Mouse (Mus musculus): ENCODE measurements at regions not wholly inside any gene's neighbourhood (a gene's known extent, or its start where the extent isn't known, plus 50 kb on each side); places are given as distances from the start of the nearest gene placed in this dataset.

DNA sequence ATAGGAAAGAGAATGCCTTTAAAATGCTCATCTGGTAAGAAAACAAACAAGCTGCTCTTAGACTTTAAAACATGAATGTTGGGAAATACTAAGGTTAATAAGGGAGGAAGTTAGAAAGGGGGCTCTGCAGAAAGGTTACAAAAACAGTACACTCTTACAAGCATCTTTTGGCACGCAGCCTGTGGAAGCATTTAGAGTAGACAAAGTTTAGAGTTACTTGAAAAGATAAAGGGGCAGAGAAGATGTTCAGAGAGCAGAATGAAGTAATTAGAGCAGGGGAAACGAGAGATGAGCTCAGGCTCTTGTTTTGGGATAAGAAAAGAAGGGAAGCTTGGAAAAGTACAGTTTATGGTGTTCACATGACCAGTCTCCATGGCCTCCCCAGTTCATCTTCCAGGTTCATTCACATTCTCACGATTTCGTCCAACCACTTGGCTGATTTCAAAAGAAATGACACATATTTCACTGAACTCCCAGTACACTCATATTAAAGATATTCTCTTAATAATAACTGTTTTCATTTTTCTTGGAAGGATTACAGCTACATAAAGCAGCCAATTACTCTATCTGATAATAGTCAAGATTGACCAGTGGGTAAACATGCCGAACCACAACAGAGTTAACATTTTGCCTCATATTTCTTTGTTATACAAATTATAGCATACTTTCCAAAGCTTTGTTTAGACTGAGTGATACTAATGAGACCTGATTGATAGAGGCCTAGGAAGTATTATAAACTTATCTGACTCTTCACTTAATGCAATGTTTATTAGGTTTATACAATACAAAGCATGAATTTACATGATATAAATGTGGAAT is 1404.2 kb upstream of the Zeb2 start:
- H3K4me1 ChIP-seq (ENCODE audit: control insufficient read depth, insufficient read depth, low read length): no peaks in the 10 kb centered on the region

DNA sequence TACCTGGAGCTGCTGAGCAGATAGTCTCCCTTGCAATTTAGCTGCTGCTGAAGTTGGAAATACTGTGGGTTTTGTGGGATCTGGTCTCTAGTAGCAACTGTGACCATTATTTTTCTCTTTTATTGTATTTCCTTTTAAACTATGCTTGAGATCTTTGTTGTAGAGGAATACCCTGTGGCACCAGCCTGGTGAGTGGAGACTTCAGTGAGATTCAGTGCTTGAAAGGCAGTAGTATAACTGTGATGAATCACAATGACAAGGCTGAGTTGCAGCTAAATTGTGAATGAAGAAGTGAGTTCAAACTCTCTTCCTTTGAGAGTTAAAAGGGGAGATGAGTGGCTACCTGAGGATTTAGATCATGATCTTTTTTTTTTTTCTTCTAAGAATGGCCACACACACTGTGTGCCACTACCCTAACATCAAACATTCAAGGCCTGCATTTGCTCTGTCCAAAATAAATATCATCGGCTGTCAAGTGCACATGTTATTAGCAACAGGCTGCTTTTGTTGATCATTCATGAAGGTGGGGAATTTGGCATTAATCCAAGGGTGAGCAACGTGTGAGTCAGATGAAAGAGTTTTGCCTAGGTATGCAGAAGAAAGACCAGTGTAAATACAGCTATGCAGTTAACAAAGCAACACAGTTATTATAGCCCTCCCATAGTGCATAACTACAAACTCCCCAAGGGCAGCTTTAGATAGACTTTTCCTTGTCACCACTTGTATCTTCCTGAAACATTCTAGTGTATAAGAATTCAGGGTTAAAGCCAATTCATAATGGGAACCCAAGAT is 1395.2 kb upstream of the Zeb2 start:
- no peak overlapping the region for H3K4me2 ChIP-seq (replicated peaks; ENCODE audit: low read depth, low read length, severe bottlenecking)
- no peaks in the 10 kb centered on the region for H3K36me3 ChIP-seq (ENCODE audit: control insufficient read depth, insufficient read depth, low read length)
- no peak overlapping the region for H3K4me3 ChIP-seq (replicated peaks; ENCODE audit: low read length)
- H3K27me3 ChIP-seq (ENCODE audit: control insufficient read depth, insufficient read depth, low read length): no peaks in the 10 kb centered on the region
- H3K27ac ChIP-seq (replicated peaks; ENCODE audit: low read depth, low read length): no peak overlapping the region
- no peak for TF ChIP-seq POLR2A (IDR thresholded peaks at IDR 0.05; ENCODE audit: borderline replicate concordance, extremely low read depth, insufficient read depth, insufficient read length)
- ATAC-seq (ENCODE audit: low FRiP score, low read depth) (no peak), DNase-seq (ENCODE audit: low spot score) (no peak)
- 35% methylated on average over 2 of the region's 2 CpGs for WGBS
- no peaks in the 10 kb centered on the region for H3K9me3 ChIP-seq (ENCODE audit: control insufficient read depth, low read length)
- H3K9ac ChIP-seq (ENCODE audit: low read depth, low read length, severe bottlenecking): no peak overlapping the region
- no peaks in the 10 kb centered on the region for H3K4me1 ChIP-seq (ENCODE audit: control insufficient read depth, insufficient read depth, low read length)

More for the DNA sequence above, 1404.2 kb upstream of the Zeb2 start:
- TF ChIP-seq POLR2A (IDR thresholded peaks at IDR 0.05; ENCODE audit: borderline replicate concordance, extremely low read depth, insufficient read depth, insufficient read length): no peak
- Histone ChIP-seq H3K4me3 (replicated peaks; ENCODE audit: low read length) (no peak overlapping the region), H3K27ac (replicated peaks; ENCODE audit: low read depth, low read length) (no peak overlapping the region), H3K9me3 (ENCODE audit: control insufficient read depth, low read length) (no peaks in the 10 kb centered on the region), H3K27me3 (ENCODE audit: control insufficient read depth, insufficient read depth, low read length) (no peaks in the 10 kb centered on the region), H3K36me3 (ENCODE audit: control insufficient read depth, insufficient read depth, low read length) (no peaks in the 10 kb centered on the region), H3K4me2 (replicated peaks; ENCODE audit: low read depth, low read length, severe bottlenecking) (no peak overlapping the region), H3K9ac (ENCODE audit: low read depth, low read length, severe bottlenecking) (no peak overlapping the region)
- WGBS: 76% methylated on average over 5 of the region's 5 CpGs
- ATAC-seq (ENCODE audit: low FRiP score, low read depth) (no peak), DNase-seq (ENCODE audit: low spot score) (no peak)

DNA sequence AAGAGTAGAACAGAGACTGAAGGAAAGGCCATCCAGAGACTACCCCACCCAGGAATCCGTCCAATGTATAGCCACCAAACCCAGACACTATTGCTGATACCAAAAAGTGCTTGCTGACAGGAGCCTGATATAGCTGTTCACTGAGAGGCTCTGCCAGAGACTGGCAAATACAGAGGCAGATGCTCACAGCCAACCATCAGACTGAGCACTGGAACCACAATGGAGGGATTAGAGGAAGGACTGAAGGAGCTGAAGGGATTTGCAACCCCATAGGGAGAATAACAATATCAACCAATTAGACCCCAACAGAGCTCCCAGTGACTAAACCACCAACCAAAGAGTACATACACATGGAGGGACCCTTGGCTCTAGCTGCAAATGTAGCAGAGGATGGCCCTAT is 1389.8 kb upstream of the Zeb2 start:
- DNase-seq (ENCODE audit: low spot score) (no peak), ATAC-seq (ENCODE audit: low FRiP score, low read depth) (no peak)
- WGBS: 69% methylated on average over 1 of the region's 1 CpGs
- no peak for TF ChIP-seq POLR2A (IDR thresholded peaks at IDR 0.05; ENCODE audit: borderline replicate concordance, extremely low read depth, insufficient read depth, insufficient read length)
- no peak overlapping the region for H3K4me2 ChIP-seq (replicated peaks; ENCODE audit: low read depth, low read length, severe bottlenecking)
- H3K9ac ChIP-seq (ENCODE audit: low read depth, low read length, severe bottlenecking): no peak overlapping the region
- H3K27ac ChIP-seq (replicated peaks; ENCODE audit: low read depth, low read length): no peak overlapping the region
- H3K27me3 ChIP-seq (ENCODE audit: control insufficient read depth, insufficient read depth, low read length): no peaks in the 10 kb centered on the region
- no peak overlapping the region for H3K4me3 ChIP-seq (replicated peaks; ENCODE audit: low read length)
- no peaks in the 10 kb centered on the region for H3K9me3 ChIP-seq (ENCODE audit: control insufficient read depth, low read length)
- H3K36me3 ChIP-seq (ENCODE audit: control insufficient read depth, insufficient read depth, low read length): no peaks in the 10 kb centered on the region
- no peaks in the 10 kb centered on the region for H3K4me1 ChIP-seq (ENCODE audit: control insufficient read depth, insufficient read depth, low read length)

DNA sequence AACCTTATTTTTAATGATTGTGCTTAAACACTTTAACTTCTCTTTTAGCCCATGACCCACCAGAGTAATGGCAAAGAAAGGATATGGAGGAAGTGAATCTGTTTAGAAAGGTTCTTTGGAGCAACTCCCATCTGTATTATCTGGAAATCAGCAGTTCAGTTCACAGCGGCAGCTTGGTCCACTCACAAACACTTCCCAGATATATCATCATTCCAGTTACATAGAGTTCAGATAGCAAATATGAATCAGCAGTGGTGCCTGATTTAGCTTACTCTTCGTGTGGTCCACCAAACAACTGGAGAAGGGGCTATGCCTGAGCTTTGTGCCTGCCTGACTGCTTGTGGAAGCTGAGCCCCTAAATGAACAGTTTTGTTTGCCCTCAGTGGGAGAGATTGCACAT is 1385.9 kb upstream of the Zeb2 start:
- Histone ChIP-seq H3K27me3 (ENCODE audit: control insufficient read depth, insufficient read depth, low read length) (no peaks in the 10 kb centered on the region), H3K4me2 (replicated peaks; ENCODE audit: low read depth, low read length, severe bottlenecking) (no peak overlapping the region), H3K9ac (ENCODE audit: low read depth, low read length, severe bottlenecking) (no peak overlapping the region), H3K9me3 (ENCODE audit: control insufficient read depth, low read length) (no peaks in the 10 kb centered on the region), H3K36me3 (ENCODE audit: control insufficient read depth, insufficient read depth, low read length) (no peaks in the 10 kb centered on the region), H3K4me3 (replicated peaks; ENCODE audit: low read length) (no peak overlapping the region), H3K4me1 (ENCODE audit: control insufficient read depth, insufficient read depth, low read length) (no peaks in the 10 kb centered on the region), H3K27ac (replicated peaks; ENCODE audit: low read depth, low read length) (no peak overlapping the region)
- TF ChIP-seq POLR2A (IDR thresholded peaks at IDR 0.05; ENCODE audit: borderline replicate concordance, extremely low read depth, insufficient read depth, insufficient read length): no peak
- no peak for ATAC-seq (ENCODE audit: low FRiP score, low read depth)
- no peak for DNase-seq (ENCODE audit: low spot score)
- WGBS: 77% methylated on average over 2 of the region's 2 CpGs

DNA sequence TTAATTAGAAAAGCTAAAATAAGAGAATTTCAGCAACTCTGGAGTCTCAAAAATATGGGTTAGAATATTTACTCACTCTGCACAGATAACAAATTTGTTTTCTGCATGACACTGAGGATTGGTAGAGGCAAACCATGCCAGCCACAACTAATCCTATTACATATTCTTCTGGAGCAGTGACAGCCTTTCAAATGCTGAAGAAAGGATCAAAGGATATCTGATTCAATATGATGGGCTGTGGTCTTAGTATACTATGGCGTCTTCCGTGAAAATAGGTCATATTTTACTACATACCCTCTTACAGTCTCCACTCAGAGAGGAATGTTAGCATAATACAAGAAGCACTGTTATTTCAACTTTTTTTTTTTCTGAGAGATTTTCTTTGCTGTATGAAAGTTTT is 1375.1 kb upstream of the Zeb2 start:
- ATAC-seq (ENCODE audit: low FRiP score, low read depth) (no peak), DNase-seq (ENCODE audit: low spot score) (no peak)
- no peak overlapping the region for H3K9ac ChIP-seq (ENCODE audit: low read depth, low read length, severe bottlenecking)
- 69% methylated on average over 2 of the region's 2 CpGs for WGBS
- H3K36me3 ChIP-seq (ENCODE audit: control insufficient read depth, insufficient read depth, low read length): no peaks in the 10 kb centered on the region
- no peak overlapping the region for H3K27ac ChIP-seq (replicated peaks; ENCODE audit: low read depth, low read length)
- H3K4me1 ChIP-seq (ENCODE audit: control insufficient read depth, insufficient read depth, low read length): no peaks in the 10 kb centered on the region
- no peaks in the 10 kb centered on the region for H3K27me3 ChIP-seq (ENCODE audit: control insufficient read depth, insufficient read depth, low read length)
- no peak overlapping the region for H3K4me3 ChIP-seq (replicated peaks; ENCODE audit: low read length)
- no peak for TF ChIP-seq POLR2A (IDR thresholded peaks at IDR 0.05; ENCODE audit: borderline replicate concordance, extremely low read depth, insufficient read depth, insufficient read length)
- H3K4me2 ChIP-seq (replicated peaks; ENCODE audit: low read depth, low read length, severe bottlenecking): no peak overlapping the region
- no peaks in the 10 kb centered on the region for H3K9me3 ChIP-seq (ENCODE audit: control insufficient read depth, low read length)

Measured in limb, embryonic 14.5 days (tissue).